Mouse (Mus musculus) embryonic facial prominence, embryonic 14.5 days (tissue): ENCODE results near the gene Alpi. TPM values are rescaled to one million over a fixed set of nuclear protein-coding genes. Genes with fewer than 3 reads are reported as not detected.
A peak's percentile ranks its signal among the peaks of the same experiment; 100 is the strongest.

Experiments used
- ATAC-seq: fragments of 200-750 bp; cut with Nextera tagmentation; 2 replicates; pipeline ENCODE4 v1.8.0; 2017; ENCODE audit warnings: low read depth, moderate number of reproducible peaks, moderate TSS enrichment
- DNase-seq: peaks from one replicate; pipeline ENCODE4 v3.0.0-alpha.2; 2015; ENCODE audit warnings: low spot score
- H3K27ac ChIP-seq: fragments of 300-500 bp; sonication (generic); replicated peaks from 2 replicates; pipeline ENCODE4 v1.5.1; 2014; ENCODE audit warnings: low read depth, mild to moderate bottlenecking, low read length, moderate library complexity
- H3K27me3 ChIP-seq: fragments of 300-500 bp; sonication (generic); replicated peaks from 2 replicates; pipeline ENCODE4 v1.6.1; 2014; ENCODE audit warnings: low read length; ENCODE audit not compliant: control insufficient read depth, insufficient read depth
- H3K36me3 ChIP-seq: fragments of 300-500 bp; sonication (generic); 2 replicates; pipeline ENCODE4 v1.6.1; 2014; ENCODE audit warnings: low read length, mixed read lengths; ENCODE audit not compliant: control insufficient read depth, insufficient read depth
- H3K4me1 ChIP-seq: fragments of 300-500 bp; sonication (generic); 2 replicates; pipeline ENCODE4 v1.6.1; 2014; ENCODE audit warnings: antibody characterized with exemption, low read length; ENCODE audit not compliant: control insufficient read depth, insufficient read depth
- H3K4me2 ChIP-seq: fragments of 300-500 bp; sonication (generic); 2 replicates; pipeline ENCODE4 v1.6.1; 2014; ENCODE audit warnings: low read depth, mild to moderate bottlenecking, low read length, moderate library complexity, mixed read lengths
- H3K4me3 ChIP-seq: fragments of 300-500 bp; sonication (generic); 2 replicates; pipeline ENCODE4 v1.5.1; 2014; ENCODE audit warnings: low read depth, mild to moderate bottlenecking, low read length
- H3K9ac ChIP-seq: fragments of 300-500 bp; sonication (generic); 2 replicates; pipeline ENCODE4 v1.6.1; 2014; ENCODE audit warnings: low read depth, mild to moderate bottlenecking, low read length, moderate library complexity, mixed read lengths
- H3K9me3 ChIP-seq: fragments of 300-500 bp; sonication (generic); 2 replicates; pipeline ENCODE4 v1.6.1; 2016; ENCODE audit warnings: low read length; ENCODE audit not compliant: control insufficient read depth
- WGBS: fragments of 180-500 bp; shearing (Covaris S2); extraction: QIAGEN DNeasy Blood & Tissue Kit; methylation state at CpG from one replicate; pipeline ENCODE4 v1.1.7; 2014; 5-methylcytosine and 5-hydroxymethylcytosine counted together
- polyA plus RNA-seq: library from polyadenylated mRNA; unstranded; fragments of >200 nt; fragmentation: Nextera tagmentation; extraction: Ambion mirVana; gene quantifications from 2 replicates; pipeline ENCODE4 v1.2.1, GENCODE M21; 2014

Gene Alpi
- polyA plus RNA-seq, 1 experiment from 2014 or later = not detected

DNA sequence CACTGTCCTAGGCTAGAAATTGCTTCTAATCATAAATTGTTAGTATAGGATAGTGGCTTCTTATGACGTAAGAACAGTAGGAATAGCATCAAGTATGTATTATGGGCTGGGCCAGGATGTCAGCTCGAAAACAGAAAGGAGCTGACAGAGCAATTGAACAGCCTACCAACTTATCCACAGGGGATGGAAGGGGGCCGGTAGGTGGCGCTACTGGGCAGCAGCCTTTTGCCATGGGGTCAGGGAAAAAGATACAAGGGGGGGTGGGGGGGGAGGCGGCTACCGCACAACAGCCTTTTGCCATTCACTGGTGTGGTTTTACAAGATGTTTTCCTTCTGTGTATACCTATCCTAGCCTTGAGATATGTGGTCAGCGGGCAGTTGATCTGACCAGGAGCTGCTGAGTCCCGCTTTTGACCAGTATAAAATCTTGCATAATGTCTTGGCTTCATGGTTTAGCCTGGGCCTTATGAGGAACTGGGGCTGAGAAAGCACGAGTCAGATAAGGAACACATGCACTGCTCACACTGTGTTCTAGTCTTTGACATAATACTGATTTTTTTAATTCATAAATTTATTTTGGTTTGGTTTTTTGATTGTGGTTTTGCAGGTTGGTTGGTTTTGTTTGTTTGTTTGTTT is 10.4 kb upstream of the Alpi start:
- Histone ChIP-seq H3K27ac (no peak overlapping the region), H3K27me3 (no peaks in the 10 kb centered on the region), H3K9me3 (no peaks in the 10 kb centered on the region), H3K4me2 (no peak overlapping the region), H3K4me3 (no peak overlapping the region), H3K36me3 (no peaks in the 10 kb centered on the region), H3K9ac (no peak overlapping the region), H3K4me1 (no peaks in the 10 kb centered on the region)
- 44% methylated on average over 9 of the region's 9 CpGs for WGBS
- DNase-seq (no peak), ATAC-seq (no peak)

DNA sequence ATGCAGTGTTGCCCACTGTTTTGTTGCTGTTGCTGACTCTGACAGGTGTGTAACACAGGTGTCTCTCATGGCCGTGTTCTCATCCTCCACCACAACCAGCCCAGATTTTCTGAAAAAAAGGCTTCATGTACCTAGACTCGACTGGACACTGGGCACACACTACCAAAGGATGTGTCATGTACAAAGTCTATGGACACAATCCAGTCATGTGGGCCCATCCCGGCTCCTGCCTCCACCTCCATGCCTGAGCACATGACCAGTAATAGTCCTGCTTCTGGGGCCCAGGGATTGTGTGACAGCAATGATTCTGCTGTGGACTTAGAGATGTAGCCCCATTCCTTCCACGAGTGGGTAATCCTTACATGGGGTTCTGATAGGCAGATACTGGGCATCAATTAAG is 7.2 kb upstream of the Alpi start:
- WGBS = 86% methylated on average over 4 of the region's 4 CpGs
- no peaks in the 10 kb centered on the region for H3K27me3 ChIP-seq
- H3K9me3 ChIP-seq = no peaks in the 10 kb centered on the region
- H3K27ac ChIP-seq = no peak overlapping the region
- H3K36me3 ChIP-seq = no peaks in the 10 kb centered on the region
- ATAC-seq (no peak), DNase-seq (no peak)
- no peaks in the 10 kb centered on the region for H3K4me1 ChIP-seq
- H3K9ac ChIP-seq = no peak overlapping the region
- no peak overlapping the region for H3K4me3 ChIP-seq
- H3K4me2 ChIP-seq = no peak overlapping the region

DNA sequence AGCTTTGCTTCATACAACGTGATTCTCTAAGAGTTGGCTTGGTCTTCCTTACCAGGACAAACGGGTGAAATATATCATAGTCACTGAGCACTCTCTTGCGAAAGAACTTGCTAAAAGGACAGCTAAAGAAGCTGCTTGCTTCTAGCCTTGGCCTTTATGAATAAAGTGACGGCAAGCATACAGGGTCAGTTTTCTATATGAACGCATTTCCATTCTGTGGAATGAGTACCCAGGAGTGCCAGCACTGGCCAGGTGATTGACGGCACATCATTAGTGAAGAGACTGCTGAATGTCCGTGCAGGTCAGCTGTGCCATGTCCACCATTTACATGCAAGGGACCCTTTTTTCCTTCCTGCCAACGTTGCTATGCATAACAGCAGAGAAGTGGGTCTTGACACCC is 5.1 kb upstream of the Alpi start:
- Histone ChIP-seq H3K4me3 (no peak overlapping the region), H3K27me3 (no peaks in the 10 kb centered on the region), H3K9me3 (no peaks in the 10 kb centered on the region), H3K36me3 (no peaks in the 10 kb centered on the region), H3K27ac (no peak overlapping the region), H3K4me2 (no peak overlapping the region), H3K4me1 (no peaks in the 10 kb centered on the region), H3K9ac (no peak overlapping the region)
- DNase-seq (no peak), ATAC-seq (no peak)
- WGBS = 86% methylated on average over 8 of the region's 8 CpGs

DNA sequence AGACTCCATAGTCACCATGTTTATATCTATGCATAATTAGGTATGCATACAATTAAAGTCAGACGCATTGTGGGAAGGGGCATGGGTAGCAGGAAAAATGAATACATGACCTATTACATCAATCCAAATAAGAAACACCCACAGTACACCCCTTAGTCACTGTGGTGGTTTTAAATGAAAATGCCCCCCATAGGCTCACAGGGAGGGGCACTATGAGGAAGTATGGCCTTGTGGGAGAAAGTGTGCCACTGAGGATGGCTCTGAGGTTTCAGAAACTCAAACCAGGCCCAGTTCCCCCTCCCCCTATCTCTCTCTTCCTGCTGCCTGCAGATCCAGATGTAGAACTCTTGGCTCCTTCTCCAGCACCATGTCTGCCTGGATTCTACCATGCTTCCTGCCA is 2.5 kb upstream of the Alpi start:
- Histone ChIP-seq H3K27ac (no peak overlapping the region), H3K4me2 (no peak overlapping the region), H3K4me1 (no peaks in the 10 kb centered on the region), H3K9me3 (no peaks in the 10 kb centered on the region), H3K4me3 (no peak overlapping the region), H3K36me3 (no peaks in the 10 kb centered on the region), H3K27me3 (no peaks in the 10 kb centered on the region), H3K9ac (no peak overlapping the region)
- no peak for ATAC-seq
- DNase-seq = no peak
- WGBS = 63% methylated on average over 1 of the region's 1 CpGs

DNA sequence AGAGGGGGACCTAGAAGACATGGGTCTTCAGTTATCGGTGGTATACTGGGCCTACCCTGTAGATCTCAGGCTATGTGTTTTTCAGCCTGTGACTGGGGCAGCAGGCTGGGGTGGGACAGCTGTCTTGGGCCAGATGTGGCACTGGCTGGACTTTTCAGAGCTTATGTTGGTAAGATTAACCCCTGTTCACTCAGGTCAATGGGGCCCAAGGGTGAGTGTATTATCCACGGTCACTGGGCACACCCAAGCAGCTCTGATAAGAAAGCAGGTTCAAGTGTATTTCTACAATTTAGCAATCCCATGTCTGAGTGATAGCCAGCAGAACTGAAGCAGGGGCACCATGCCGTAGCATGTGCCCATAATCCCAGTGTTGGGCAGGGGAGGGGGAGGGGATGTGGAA is 708 bp upstream of the Alpi start:
- WGBS = 86% methylated on average over 3 of the region's 3 CpGs
- Histone ChIP-seq H3K27ac (no peak overlapping the region), H3K4me3 (no peak overlapping the region), H3K9me3 (no peaks in the 10 kb centered on the region), H3K4me1 (peaks cover 2% of the 10 kb centered on the region; the same call in 1 of the 2 replicates), H3K4me2 (no peak overlapping the region), H3K27me3 (no peaks in the 10 kb centered on the region), H3K36me3 (no peaks in the 10 kb centered on the region), H3K9ac (no peak overlapping the region)
- no peak for ATAC-seq
- no peak for DNase-seq

DNA sequence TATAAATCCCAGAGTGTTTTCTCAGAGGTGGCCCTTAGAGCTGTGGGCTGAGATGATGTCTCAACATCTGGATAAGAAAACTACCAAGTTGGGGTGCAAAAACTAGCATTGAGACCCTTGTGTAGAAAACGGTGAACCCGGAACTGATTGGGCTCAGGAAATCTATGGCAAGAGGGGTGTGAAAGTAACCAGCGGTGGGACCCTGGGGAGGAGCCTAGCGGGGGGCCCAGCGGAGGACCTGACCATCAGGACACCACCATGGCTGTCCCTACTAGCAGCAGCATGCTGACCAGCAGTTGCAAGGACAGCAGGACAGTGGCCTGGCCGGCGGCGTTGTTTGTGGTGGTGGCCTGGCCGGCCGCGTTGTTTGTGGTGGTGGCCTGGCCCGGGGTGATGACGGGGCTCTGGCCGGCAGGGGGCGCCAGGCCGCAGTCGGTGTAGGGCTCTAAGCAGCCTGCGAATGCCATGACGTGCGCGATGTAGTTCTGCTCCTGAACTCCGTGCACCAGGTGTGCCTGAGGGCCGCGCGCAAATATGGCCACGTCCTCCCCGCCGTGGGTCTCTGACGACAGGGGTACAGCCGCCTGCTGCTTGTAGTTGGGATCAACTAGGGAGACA is 2.9 kb downstream of the Alpi start:
- Histone ChIP-seq H3K27me3 (no peaks in the 10 kb centered on the region), H3K27ac (no peak overlapping the region), H3K4me1 (peaks cover 2% of the 10 kb centered on the region; the same call in 1 of the 2 replicates), H3K4me2 (peak overlapping the region; percentile 38), H3K9ac (no peak overlapping the region), H3K36me3 (no peaks in the 10 kb centered on the region), H3K9me3 (no peaks in the 10 kb centered on the region), H3K4me3 (no peak overlapping the region)
- DNase-seq (peak; percentile 47), ATAC-seq (peak; percentile 85)
- WGBS = 17% methylated on average over 23 of the region's 30 CpGs

DNA sequence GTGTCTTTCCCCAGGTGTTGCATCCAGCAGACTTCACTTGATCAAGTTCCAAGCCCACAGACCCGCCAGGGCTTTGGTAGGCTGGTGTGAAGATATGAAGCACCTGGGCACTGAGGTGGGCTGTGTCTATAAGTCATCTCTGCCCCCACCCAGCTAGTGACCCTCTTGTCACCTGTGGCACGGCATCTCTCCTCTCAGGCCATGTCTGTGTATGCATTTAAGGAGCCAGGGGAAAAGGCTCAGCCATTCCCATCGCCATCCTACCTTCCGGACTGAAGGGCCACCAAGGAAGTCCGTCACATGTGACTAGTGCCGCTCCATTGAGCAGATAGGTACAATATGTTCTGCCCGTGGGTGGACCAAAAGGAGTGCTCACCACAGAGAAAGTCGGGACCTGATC is 5.8 kb downstream of the Alpi start:
- Histone ChIP-seq H3K27me3 (no peaks in the 10 kb centered on the region), H3K4me2 (no peak overlapping the region), H3K4me3 (no peak overlapping the region), H3K9me3 (no peaks in the 10 kb centered on the region), H3K4me1 (peaks cover 2% of the 10 kb centered on the region; the same call in 1 of the 2 replicates), H3K9ac (no peak overlapping the region), H3K36me3 (no peaks in the 10 kb centered on the region), H3K27ac (no peak overlapping the region)
- DNase-seq = no peak
- WGBS = 78% methylated on average over 8 of the region's 8 CpGs
- no peak for ATAC-seq

DNA sequence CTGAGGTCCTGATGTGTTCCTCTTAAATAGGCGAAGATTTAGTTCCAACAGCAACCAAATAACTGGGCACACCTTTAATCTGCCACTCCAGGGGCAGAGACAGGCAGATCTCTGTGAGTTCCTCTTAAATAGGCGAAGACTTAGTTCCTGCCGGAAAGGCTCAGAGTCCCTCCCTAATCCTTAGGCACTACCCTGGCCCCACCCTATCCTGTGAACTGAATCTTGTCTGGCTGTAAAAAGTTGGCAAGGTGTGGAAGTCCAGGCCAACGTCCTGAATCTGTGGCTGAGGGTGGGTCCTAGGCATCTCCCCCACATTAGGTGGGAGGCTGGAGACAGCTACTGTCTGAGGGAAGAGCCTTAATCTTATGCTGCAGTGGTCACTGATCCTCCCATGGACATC is 11.6 kb downstream of the Alpi start, which contains the start of gene Alppl2:
Gene Alppl2 (minus strand): TSS at position 101 of the 400 bp plus-strand sequence.
- no peak within 1 kb of the TSS for H3K4me2 ChIP-seq
- H3K4me3 ChIP-seq = no peak within 1 kb of the TSS
- H3K9ac ChIP-seq = no peak within 1 kb of the TSS
- DNase-seq (no peak), ATAC-seq (no peak)
- no peaks in the 10 kb centered on the region for H3K4me1 ChIP-seq
- whole genome bisulfite sequencing = 83% methylated on average over 4 of the region's 4 CpGs
- no peak within 1 kb of the TSS for H3K27ac ChIP-seq
- H3K27me3 ChIP-seq = no peaks in the 10 kb centered on the region
- no peaks in the 10 kb centered on the region for H3K9me3 ChIP-seq
- H3K36me3 ChIP-seq = no peaks in the 10 kb centered on the region

DNA sequence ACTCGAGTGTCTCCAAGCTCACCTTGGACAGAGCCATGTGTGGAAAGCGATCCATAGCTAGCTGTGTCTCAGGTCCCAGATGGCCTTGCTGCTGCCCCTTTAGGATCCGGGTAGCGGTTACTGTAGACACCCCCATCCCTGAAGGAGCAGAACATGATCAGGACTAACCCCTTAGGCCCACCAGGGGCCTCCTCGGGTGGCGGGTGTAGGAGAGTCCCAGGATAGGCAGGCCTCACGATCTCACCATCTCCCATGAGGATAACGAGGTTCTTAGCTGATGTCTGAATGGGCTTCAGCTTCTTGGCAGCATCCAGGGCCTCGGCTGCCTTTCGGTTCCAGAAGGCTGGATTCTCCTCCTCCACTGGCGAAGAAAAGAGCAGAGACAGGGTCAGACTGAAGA is 12.2 kb downstream of the Alpi start:
- no peaks in the 10 kb centered on the region for H3K36me3 ChIP-seq
- ATAC-seq (no peak), DNase-seq (no peak)
- no peaks in the 10 kb centered on the region for H3K4me1 ChIP-seq
- no peak overlapping the region for H3K27ac ChIP-seq
- no peak overlapping the region for H3K4me3 ChIP-seq
- no peaks in the 10 kb centered on the region for H3K27me3 ChIP-seq
- no peaks in the 10 kb centered on the region for H3K9me3 ChIP-seq
- no peak overlapping the region for H3K4me2 ChIP-seq
- H3K9ac ChIP-seq = no peak overlapping the region
- WGBS = 90% methylated on average over 11 of the region's 11 CpGs
